Mouse (Mus musculus): ENCODE data around the gene Telo2. TPM values are rescaled to one million over a fixed set of nuclear protein-coding genes. Genes with fewer than 3 reads are reported as not detected.

Gene Telo2
- polyA plus RNA-seq, 1 experiment = 18.5 TPM

DNA sequence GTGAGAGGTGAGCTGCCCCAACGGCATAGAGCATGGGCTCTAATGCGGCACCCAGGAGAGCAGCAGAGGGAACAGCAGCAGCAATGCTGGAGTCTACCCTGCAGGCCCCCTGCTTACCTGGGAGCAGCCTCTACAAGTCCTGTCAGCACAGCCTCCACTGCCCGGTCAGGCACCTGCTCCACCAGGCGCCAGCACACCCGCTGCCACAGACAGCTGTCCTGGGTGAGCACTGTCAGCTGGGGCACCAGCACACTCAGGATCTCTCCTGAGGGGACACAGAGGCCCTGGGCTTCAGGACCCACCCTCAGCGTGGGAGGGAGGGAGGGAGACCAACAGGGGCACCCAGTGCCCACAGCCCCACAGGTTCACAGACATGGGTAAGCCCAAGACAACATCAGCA is 5.2 kb downstream of the Telo2 start:
- no peak for TF ChIP-seq CTCF (IDR thresholded peaks at IDR 0.05; ENCODE audit: extremely low read depth, insufficient read depth, low read length)
- TF ChIP-seq POLR2A (IDR thresholded peaks at IDR 0.05; ENCODE audit: extremely low read depth, insufficient read depth, low read length) = no peak
- H3K27ac ChIP-seq (ENCODE audit: insufficient read depth, low read length) = no peak overlapping the region
- no peak overlapping the region for H3K4me3 ChIP-seq (ENCODE audit: insufficient read depth, low read length)
- peaks cover 11% of the 10 kb centered on the region; the same call in 1 of the 2 replicates for H3K4me1 ChIP-seq (ENCODE audit: control insufficient read depth, insufficient read depth, low read length)

DNA sequence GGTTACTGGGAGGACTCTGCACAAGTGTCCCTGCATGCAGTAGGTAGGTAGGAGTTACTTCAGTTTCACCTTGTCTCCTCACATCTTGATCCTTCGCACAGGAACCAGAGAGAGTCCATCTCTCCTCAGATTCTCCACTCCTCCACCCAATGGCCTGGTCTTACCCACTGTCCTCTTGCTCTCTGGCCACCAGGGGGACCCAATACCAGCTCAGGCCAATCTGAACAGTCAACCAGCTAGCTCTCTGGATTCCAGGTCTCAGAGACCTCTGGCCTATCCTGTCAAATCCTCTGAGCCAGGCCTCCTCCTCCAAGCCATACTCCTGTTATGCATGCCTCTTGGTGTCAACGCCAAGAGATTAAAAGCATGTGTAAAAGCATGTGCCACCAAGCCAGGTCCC is 6.2 kb downstream of the Telo2 start:
- H3K4me1 ChIP-seq (ENCODE audit: control insufficient read depth, insufficient read depth, low read length) = peaks cover 6% of the 10 kb centered on the region; the same call in 1 of the 2 replicates
- no peak overlapping the region for H3K4me3 ChIP-seq (ENCODE audit: insufficient read depth, low read length)
- H3K27ac ChIP-seq (ENCODE audit: insufficient read depth, low read length) = no peak overlapping the region
- TF ChIP-seq CTCF (IDR thresholded peaks at IDR 0.05; ENCODE audit: extremely low read depth, insufficient read depth, low read length) = peak; percentile 34; the same call in 1 of the 2 replicates
- no peak for TF ChIP-seq POLR2A (IDR thresholded peaks at IDR 0.05; ENCODE audit: extremely low read depth, insufficient read depth, low read length)

DNA sequence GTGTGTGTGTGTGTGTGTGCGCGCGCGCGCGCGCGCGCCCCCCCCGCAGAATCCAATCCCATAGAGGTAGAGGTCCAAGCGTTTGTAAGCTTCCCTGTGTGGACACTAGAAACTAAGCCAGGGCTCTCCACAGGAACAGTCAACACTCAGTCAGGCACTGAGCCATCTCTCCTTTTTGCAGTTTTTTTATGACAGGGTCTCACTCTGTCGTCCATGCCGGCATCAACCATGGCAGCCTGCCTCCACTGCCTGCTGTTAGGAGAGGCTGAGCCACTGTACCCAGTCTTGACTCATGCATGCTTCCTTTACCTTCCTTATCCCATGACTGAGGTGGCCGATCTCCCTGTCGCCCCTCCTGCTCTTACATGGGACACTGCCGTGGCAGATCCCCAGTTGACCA is 8.0 kb downstream of the Telo2 start:
- Histone ChIP-seq H3K4me1 (ENCODE audit: control insufficient read depth, insufficient read depth, low read length) (peaks cover 6% of the 10 kb centered on the region; the same call in 1 of the 2 replicates), H3K4me3 (ENCODE audit: insufficient read depth, low read length) (no peak overlapping the region), H3K27ac (ENCODE audit: insufficient read depth, low read length) (no peak overlapping the region)
- no peak for TF ChIP-seq CTCF (IDR thresholded peaks at IDR 0.05; ENCODE audit: extremely low read depth, insufficient read depth, low read length)
- TF ChIP-seq POLR2A (IDR thresholded peaks at IDR 0.05; ENCODE audit: extremely low read depth, insufficient read depth, low read length) = no peak

DNA sequence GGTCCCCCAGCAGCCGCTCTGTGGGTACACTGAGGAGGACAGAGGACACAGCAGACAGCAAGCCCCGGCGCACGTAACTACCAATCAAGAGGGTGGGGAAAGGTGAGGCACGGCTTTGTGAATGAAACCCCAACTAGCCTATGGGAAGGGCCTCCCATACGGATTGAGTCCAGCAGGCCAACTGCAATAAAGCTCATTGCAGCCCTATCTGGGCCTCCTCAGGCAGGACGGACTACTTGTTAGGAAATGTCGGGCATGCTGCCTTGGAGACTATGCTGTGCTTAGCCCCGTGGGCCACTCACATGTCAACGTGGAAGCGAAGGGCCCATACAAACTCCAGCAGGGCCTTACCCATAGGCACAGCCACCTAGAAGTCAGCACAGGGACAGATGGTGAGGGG is 14.4 kb downstream of the Telo2 start:
- Histone ChIP-seq H3K4me3 (ENCODE audit: insufficient read depth, low read length) (no peak overlapping the region), H3K27ac (ENCODE audit: insufficient read depth, low read length) (no peak overlapping the region), H3K4me1 (ENCODE audit: control insufficient read depth, insufficient read depth, low read length) (no peaks in the 10 kb centered on the region)
- TF ChIP-seq CTCF (IDR thresholded peaks at IDR 0.05; ENCODE audit: extremely low read depth, insufficient read depth, low read length) (no peak), POLR2A (IDR thresholded peaks at IDR 0.05; ENCODE audit: extremely low read depth, insufficient read depth, low read length) (no peak)

DNA sequence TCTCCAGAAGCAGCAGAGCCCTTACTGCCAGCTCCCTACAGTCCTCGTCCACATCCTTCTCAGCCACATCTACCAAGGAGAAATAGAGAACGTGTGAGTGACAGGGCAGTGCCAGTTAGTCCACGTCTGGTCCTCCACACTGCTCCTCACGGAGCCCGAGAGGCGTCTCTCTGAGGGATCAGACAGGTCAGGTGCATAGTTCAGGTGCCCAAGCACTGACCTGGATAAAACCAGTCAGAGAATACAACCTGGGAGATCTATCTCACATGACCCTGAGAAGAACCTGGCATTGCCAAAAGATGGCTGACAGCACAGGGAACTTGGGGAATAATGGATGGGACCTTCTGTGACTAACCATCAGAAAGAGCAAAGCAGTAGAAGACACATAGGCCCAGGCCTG is 15.7 kb downstream of the Telo2 start:
- H3K4me3 ChIP-seq (ENCODE audit: insufficient read depth, low read length) = no peak overlapping the region
- H3K27ac ChIP-seq (ENCODE audit: insufficient read depth, low read length) = no peak overlapping the region
- no peaks in the 10 kb centered on the region for H3K4me1 ChIP-seq (ENCODE audit: control insufficient read depth, insufficient read depth, low read length)
- TF ChIP-seq CTCF (IDR thresholded peaks at IDR 0.05; ENCODE audit: extremely low read depth, insufficient read depth, low read length) = no peak
- TF ChIP-seq POLR2A (IDR thresholded peaks at IDR 0.05; ENCODE audit: extremely low read depth, insufficient read depth, low read length) = no peak

DNA sequence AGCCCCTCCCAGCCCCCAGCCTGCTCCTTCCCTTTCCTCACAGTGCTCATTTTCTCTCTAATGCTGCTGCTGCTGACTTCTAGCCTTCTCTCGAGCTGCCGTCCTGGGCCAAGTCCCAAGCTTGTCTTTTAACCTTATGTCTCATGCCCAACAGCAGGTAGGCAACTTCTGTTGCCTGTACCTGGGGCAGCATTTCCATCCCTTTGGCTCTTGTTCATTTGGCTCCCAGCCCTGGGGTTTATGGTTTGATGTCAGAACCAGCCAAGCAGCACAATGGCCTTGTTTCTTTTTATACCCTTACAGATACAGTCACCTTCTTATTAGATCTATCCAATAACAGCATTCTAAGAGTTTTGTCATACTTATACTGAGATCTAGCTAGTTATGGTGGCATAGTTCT is 19.5 kb downstream of the Telo2 start:
- TF ChIP-seq CTCF (IDR thresholded peaks at IDR 0.05; ENCODE audit: extremely low read depth, insufficient read depth, low read length) (no peak), POLR2A (IDR thresholded peaks at IDR 0.05; ENCODE audit: extremely low read depth, insufficient read depth, low read length) (no peak)
- Histone ChIP-seq H3K4me3 (ENCODE audit: insufficient read depth, low read length) (no peak overlapping the region), H3K27ac (ENCODE audit: insufficient read depth, low read length) (no peak overlapping the region), H3K4me1 (ENCODE audit: control insufficient read depth, insufficient read depth, low read length) (no peaks in the 10 kb centered on the region)

DNA sequence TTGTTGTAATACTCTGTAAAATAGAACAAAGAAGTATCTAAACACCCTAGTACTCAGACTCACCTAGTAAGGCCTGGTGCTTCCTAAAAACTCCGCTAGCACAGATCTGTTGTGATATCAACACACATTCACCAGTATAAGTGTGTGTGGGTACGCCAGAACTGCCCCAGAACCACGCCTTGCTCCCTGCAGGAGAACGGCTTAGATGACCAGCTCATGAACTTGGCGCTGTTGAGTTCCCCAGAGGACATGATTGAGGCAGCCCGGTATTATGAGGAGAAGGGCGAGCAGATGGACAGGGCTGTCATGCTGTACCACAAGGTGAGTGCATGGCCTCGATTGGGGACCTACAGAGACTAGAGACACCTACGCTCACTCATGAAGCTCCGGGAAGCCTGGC is 25.3 kb downstream of the Telo2 start:
- Histone ChIP-seq H3K27ac (ENCODE audit: insufficient read depth, low read length) (no peak overlapping the region), H3K4me1 (ENCODE audit: control insufficient read depth, insufficient read depth, low read length) (no peaks in the 10 kb centered on the region), H3K4me3 (ENCODE audit: insufficient read depth, low read length) (no peak overlapping the region)
- TF ChIP-seq POLR2A (IDR thresholded peaks at IDR 0.05; ENCODE audit: extremely low read depth, insufficient read depth, low read length) (no peak), CTCF (IDR thresholded peaks at IDR 0.05; ENCODE audit: extremely low read depth, insufficient read depth, low read length) (no peak)

DNA sequence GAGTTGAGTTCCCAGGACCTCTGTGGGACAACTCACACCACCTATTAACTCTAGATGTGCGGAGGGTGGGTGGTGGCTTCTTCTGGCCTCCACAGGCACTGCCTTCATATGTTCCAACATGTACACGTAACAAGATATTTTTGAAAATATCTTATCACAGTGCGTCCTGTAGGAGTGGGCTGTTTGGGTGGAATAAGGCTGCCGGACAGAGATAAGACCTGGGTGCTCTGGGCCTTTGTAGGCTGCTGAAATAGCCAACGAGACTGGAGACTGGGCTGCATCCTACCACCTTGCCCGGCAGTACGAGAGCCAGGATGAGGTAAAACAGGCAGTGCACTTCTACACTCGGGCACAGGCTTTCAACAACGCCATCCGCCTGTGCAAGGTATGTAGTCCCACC is 26.6 kb downstream of the Telo2 start:
- Histone ChIP-seq H3K27ac (ENCODE audit: insufficient read depth, low read length) (no peak overlapping the region), H3K4me3 (ENCODE audit: insufficient read depth, low read length) (no peak overlapping the region), H3K4me1 (ENCODE audit: control insufficient read depth, insufficient read depth, low read length) (no peaks in the 10 kb centered on the region)
- no peak for TF ChIP-seq CTCF (IDR thresholded peaks at IDR 0.05; ENCODE audit: extremely low read depth, insufficient read depth, low read length)
- no peak for TF ChIP-seq POLR2A (IDR thresholded peaks at IDR 0.05; ENCODE audit: extremely low read depth, insufficient read depth, low read length)

DNA sequence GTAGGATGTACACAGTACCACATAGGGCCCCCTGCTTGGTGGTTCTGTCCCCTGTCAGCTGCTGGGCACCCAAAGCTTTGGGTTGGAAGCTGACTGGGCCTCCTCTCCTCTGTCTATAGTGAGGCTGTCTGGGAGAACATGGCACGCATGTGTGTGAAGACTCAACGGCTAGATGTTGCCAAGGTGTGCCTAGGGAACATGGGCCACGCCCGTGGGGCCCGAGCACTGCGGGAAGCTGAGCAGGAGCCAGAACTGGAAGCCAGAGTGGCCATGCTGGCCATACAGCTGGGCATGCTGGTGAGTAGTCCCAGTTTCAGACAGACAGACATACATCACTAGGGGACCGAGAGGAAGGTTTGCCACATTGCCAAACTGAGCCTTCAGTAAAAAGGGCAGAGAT is 29.0 kb downstream of the Telo2 start:
- Histone ChIP-seq H3K27ac (ENCODE audit: insufficient read depth, low read length) (no peak overlapping the region), H3K4me1 (ENCODE audit: control insufficient read depth, insufficient read depth, low read length) (peaks cover 3% of the 10 kb centered on the region; the same call in 1 of the 2 replicates), H3K4me3 (ENCODE audit: insufficient read depth, low read length) (no peak overlapping the region)
- TF ChIP-seq POLR2A (IDR thresholded peaks at IDR 0.05; ENCODE audit: extremely low read depth, insufficient read depth, low read length) (no peak), CTCF (IDR thresholded peaks at IDR 0.05; ENCODE audit: extremely low read depth, insufficient read depth, low read length) (no peak)

DNA sequence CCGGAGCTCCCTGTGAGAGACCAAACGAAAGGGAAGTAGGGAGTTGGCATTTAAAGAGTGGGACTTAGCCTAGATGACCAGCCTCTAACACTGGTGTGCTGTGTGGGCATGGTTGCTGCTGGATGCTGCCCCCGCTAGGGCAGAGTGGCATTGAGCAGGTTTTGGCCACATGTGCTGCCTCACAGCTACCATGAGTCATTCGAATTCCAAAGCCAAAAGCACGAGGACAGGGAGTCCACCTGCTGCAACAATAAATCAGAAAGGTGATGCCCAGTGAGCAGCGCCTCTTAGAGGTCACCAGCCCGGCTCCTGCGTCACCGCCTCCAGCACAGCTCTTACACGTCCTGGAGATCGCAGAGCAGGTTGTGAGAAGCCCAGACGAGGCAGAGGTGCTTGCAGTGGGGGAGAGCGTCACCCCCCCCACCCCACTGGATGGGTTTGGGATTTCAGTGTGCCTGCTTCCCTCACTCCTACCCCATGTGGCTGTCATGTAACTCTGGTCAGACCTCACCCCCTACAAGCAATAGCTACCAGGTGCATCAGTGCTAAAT is 30.9 kb downstream of the Telo2 start:
- no peak overlapping the region for H3K27ac ChIP-seq (ENCODE audit: insufficient read depth, low read length)
- H3K4me1 ChIP-seq (ENCODE audit: control insufficient read depth, insufficient read depth, low read length) = peaks cover 8% of the 10 kb centered on the region
- TF ChIP-seq CTCF (IDR thresholded peaks at IDR 0.05; ENCODE audit: extremely low read depth, insufficient read depth, low read length) = no peak
- no peak overlapping the region for H3K4me3 ChIP-seq (ENCODE audit: insufficient read depth, low read length)

Measured in cortical plate, adult 2 months (tissue).